Mouse (Mus musculus): ENCODE measurements around the gene St3gal5. TPM values are rescaled to one million over a fixed set of nuclear protein-coding genes. Genes with fewer than 3 reads are reported as not detected.

Gene St3gal5
- total RNA-seq, 2 experiments from 2014 or later = 166 to 175 TPM

DNA sequence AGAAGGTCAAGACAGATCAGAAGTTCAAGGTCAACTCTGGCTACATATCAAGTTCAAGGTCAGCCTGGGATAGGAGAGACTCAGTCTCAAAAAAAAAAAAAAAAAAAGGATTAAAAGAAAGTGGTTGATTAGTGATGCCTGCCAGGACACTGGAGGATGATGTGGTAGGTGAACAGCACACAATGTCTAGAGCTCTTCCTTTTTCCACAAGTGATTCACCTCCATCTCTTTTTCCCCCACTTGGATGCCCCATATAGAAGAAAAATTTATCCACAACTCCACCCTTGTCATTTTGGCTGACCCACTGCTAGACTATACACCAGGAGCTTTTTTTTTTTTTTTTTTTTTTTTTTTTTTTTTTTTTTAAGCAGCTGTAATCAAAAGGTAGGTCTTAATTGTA is 100.1 kb downstream of the St3gal5 start:
- DNase-seq (ENCODE audit: low spot score in 2 of 2) = no peak

DNA sequence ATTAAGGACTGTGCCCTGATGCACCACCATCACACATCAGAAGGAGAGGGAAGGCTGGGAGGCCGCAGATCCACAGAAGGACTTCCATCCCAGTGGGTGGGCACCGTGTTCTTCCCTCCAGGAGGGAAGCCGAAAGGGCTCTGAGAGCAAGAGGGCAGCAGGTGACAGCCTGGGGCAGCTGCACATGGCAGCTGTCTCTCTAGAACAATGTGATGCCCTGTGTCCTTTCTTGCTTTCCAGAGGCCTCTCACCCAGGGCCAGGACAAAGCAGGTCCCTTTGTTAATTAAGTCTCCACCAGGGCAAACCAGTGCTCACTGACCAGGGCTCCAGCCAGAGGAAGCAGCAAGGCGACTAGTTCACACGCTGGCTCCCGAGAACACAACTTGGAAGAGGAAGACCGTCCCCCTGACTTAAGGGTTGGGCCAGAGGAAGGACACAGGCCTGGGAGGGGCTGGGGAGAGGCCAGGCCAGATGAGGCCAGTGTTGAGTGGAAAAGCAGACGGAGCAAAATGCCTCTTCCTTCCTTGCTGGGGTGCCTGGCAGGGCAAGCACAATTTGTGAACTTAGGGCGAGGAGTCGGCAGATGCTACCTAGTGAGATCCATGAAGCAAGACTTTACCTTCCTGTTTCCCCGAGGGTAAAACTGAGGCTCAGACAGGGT is 103.3 kb downstream of the St3gal5 start:
- DNase-seq (ENCODE audit: low spot score in 2 of 2) = no peak

DNA sequence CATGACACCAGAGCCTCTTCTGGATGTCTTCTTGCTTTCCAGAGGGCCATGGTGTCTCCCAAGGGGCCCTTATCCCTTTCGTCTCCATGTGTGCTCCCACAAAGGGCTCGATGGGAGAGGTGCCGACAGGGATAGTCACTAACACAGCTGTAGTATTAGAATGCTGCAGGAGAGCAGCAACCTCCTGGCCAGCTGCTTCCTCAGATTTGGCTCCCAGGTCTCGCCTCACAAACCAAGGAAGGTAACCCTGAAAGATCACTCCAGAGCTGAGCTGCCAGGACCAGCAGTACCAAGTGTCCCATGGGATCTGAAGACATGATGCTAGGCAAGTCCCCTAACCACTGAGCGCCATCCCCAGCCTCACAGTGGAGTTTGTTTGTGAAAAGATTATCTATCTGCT is 105.3 kb downstream of the St3gal5 start:
- no peak for DNase-seq (ENCODE audit: low spot score in 2 of 2)

DNA sequence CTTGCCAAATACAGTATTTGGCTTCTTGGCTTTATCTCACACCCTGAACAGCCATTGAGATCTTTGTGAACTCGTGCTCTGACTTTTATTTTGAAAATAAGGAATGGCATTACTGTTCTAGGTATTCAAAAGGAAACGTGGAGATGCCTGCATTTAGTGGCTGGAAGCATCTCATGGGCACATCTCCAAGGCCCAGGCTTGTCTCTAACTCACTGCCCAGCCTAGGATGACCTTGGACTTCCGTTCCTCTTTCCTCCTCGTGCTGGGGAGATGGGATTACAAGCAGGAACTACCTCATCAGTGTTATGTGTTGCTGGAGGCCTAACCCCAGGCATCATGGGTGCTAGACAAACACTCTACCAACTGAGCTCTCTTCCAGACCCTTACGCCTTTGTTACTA is 105.9 kb downstream of the St3gal5 start:
- no peak for DNase-seq (ENCODE audit: low spot score in 2 of 2)

Other genes with a start within 250 kb of the St3gal5 start
- gene Ptcd3, start 188.8 kb upstream of the St3gal5 start, total RNA-seq (2021) = 10 to 100 TPM; 64.2 to 65.2 TPM
- gene Polr1a, start 188.5 kb upstream of the St3gal5 start, total RNA-seq (2021) = 10 to 100 TPM; 31.4 to 31.8 TPM
- gene Atoh8, start 138.0 kb downstream of the St3gal5 start, total RNA-seq (2021) = 1 to 10 TPM; 1.6 to 2.3 TPM
- gene Sftpb, start 207.0 kb downstream of the St3gal5 start, total RNA-seq (2021) = not detected
- gene Usp39, start 247.6 kb downstream of the St3gal5 start, total RNA-seq (2021) = 10 to 100 TPM; 32.6 to 33.6 TPM
- 10 to 100 TPM; 17.1 to 17.7 TPM for gene 0610030E20Rik, start 249.7 kb downstream of the St3gal5 start, total RNA-seq (2021)

Measured in left cerebral cortex, adult 18-20 months (tissue).